Mouse (Mus musculus) CH12.LX (cell line): ENCODE data around the gene Rab23. TPM values are rescaled to one million over a fixed set of nuclear protein-coding genes. Genes with fewer than 3 reads are reported as not detected.

Experiments used
- DNase-seq: peaks from one replicate; pipeline ENCODE4 v3.0.0-alpha.2; 2013; ENCODE audit errors: extremely low read depth
- H3K27ac ChIP-seq: 2 replicates; pipeline ENCODE4 v1.5.1; 2012; ENCODE audit warnings: low read depth, mild to moderate bottlenecking, control low read depth, moderate library complexity; ENCODE audit not compliant: insufficient read depth
- H3K27me3 ChIP-seq: replicated peaks from 2 replicates; pipeline ENCODE3; 2012; ENCODE audit warnings: inconsistent platforms
- H3K36me3 ChIP-seq, 2 experiments: replicated peaks in 1 of 2; 2 replicates each; pipeline versions ENCODE3 to v1.6.1; 2012; ENCODE audit warnings: inconsistent platforms in 1 of 2, low read length in 1 of 2, mild to moderate bottlenecking in 1 of 2, mixed read lengths in 1 of 2, moderate library complexity in 1 of 2; ENCODE audit not compliant: control insufficient read depth in 1 of 2, insufficient read depth in 1 of 2
- H3K4me1 ChIP-seq, 2 experiments: 2 replicates each; pipeline ENCODE4 v1.6.1; 2012; ENCODE audit warnings: inconsistent platforms in 1 of 2, moderate library complexity in 1 of 2; ENCODE audit not compliant: insufficient read depth in 2 of 2, control insufficient read depth in 1 of 2
- H3K4me2 ChIP-seq: 2 replicates; pipeline ENCODE4 v1.6.1; 2012; ENCODE audit warnings: low read depth, mild to moderate bottlenecking, control low read depth; ENCODE audit not compliant: poor library complexity, insufficient read depth, severe bottlenecking
- H3K4me3 ChIP-seq, 3 experiments: fragments of 150-350 bp in 1 of 3; sonication (generic) in 1 of 3; replicated peaks in 1 of 3; 2 replicates each; pipeline versions ENCODE3 to v1.5.1; 2011 to 2012; ENCODE audit warnings: low read depth in 2 of 3, low read length in 2 of 3, mild to moderate bottlenecking in 2 of 3, moderate library complexity in 2 of 3, control low read depth in 1 of 3, improper control_type of control experiment in 1 of 3, inconsistent platforms in 1 of 3, mixed read lengths in 1 of 3; ENCODE audit not compliant: poor library complexity in 1 of 3
- H3K79me2 ChIP-seq: replicated peaks from 2 replicates; pipeline ENCODE4 v1.6.1; 2012; ENCODE audit warnings: mild to moderate bottlenecking, moderate library complexity; ENCODE audit not compliant: control insufficient read depth, poor library complexity, insufficient read depth, severe bottlenecking; ENCODE audit errors: extremely low read depth
- H3K9ac ChIP-seq: 2 replicates; pipeline ENCODE4 v1.6.1; 2012; ENCODE audit warnings: low read depth, mild to moderate bottlenecking, control low read depth, moderate library complexity; ENCODE audit not compliant: insufficient read depth
- H3K9me3 ChIP-seq: replicated peaks from 2 replicates; pipeline ENCODE3; 2012; ENCODE audit warnings: low read length, inconsistent platforms, mixed read lengths
- CHD2 ChIP-seq: IDR thresholded peaks from 2 replicates; pipeline ENCODE4 v1.6.1; 2011; ENCODE audit warnings: low read length, improper control_type of control experiment
- E2F4 ChIP-seq: IDR thresholded peaks from 2 replicates; pipeline ENCODE4 v1.6.1; 2011; ENCODE audit warnings: low read depth, low read length, improper control_type of control experiment; ENCODE audit not compliant: insufficient replicate concordance
- EP300 ChIP-seq: IDR thresholded peaks from 2 replicates; pipeline ENCODE4 v1.6.1; 2011; ENCODE audit warnings: low read length, improper control_type of control experiment
- GABPA ChIP-seq: IDR thresholded peaks from 2 replicates; pipeline ENCODE4 v1.6.1; 2012; ENCODE audit warnings: low read depth, low read length, improper control_type of control experiment, inconsistent platforms; ENCODE audit not compliant: insufficient replicate concordance
- HCFC1 ChIP-seq: IDR thresholded peaks from 2 replicates; pipeline ENCODE4 v1.6.1; 2012; ENCODE audit warnings: low read depth, mild to moderate bottlenecking, inconsistent platforms, low read length, improper control_type of control experiment
- IRF4 ChIP-seq: IDR thresholded peaks from 2 replicates; pipeline ENCODE4 v1.6.1; 2014; ENCODE audit warnings: low read depth, mild to moderate bottlenecking, inconsistent platforms, low read length, improper control_type of control experiment
- JUN ChIP-seq: IDR thresholded peaks from 2 replicates; pipeline ENCODE4 v1.6.1; 2011; ENCODE audit warnings: low read depth, mild to moderate bottlenecking, low read length, improper control_type of control experiment, moderate library complexity; ENCODE audit not compliant: insufficient read depth
- JUND ChIP-seq: conservative IDR thresholded peaks from 2 replicates; pipeline ENCODE4 v1.6.1; 2011; ENCODE audit warnings: low read depth, low read length, improper control_type of control experiment
- MAFK ChIP-seq: IDR thresholded peaks from 2 replicates; pipeline ENCODE4 v1.6.1; 2011; ENCODE audit warnings: low read length, improper control_type of control experiment; ENCODE audit not compliant: insufficient replicate concordance
- MXI1 ChIP-seq: IDR thresholded peaks from 2 replicates; pipeline ENCODE4 v1.6.1; 2011; ENCODE audit warnings: mild to moderate bottlenecking, low read depth, low read length, improper control_type of control experiment
- MYC ChIP-seq: IDR thresholded peaks from 2 replicates; pipeline ENCODE4 v1.6.1; 2011; ENCODE audit warnings: low read depth, mild to moderate bottlenecking, improper control_type of control experiment, low read length
- NRF1 ChIP-seq: IDR thresholded peaks from 2 replicates; pipeline ENCODE4 v1.6.1; 2014; ENCODE audit warnings: low read depth, mild to moderate bottlenecking, inconsistent platforms, low read length, improper control_type of control experiment, moderate library complexity
- POLR2A ChIP-seq: IDR thresholded peaks from 2 replicates; pipeline ENCODE4 v1.6.1; 2011; ENCODE audit warnings: low read depth, mild to moderate bottlenecking, improper control_type of control experiment, low read length
- ZKSCAN1 ChIP-seq: IDR thresholded peaks from 2 replicates; pipeline ENCODE4 v1.6.1; 2012; ENCODE audit warnings: low read depth, inconsistent platforms, low read length, improper control_type of control experiment, borderline replicate concordance
- ZMIZ1 ChIP-seq: IDR thresholded peaks from 2 replicates; pipeline ENCODE4 v1.6.1; 2012; ENCODE audit warnings: low read depth, mild to moderate bottlenecking, inconsistent platforms, low read length, improper control_type of control experiment
- ZNF384 ChIP-seq: IDR thresholded peaks from 2 replicates; pipeline ENCODE4 v1.6.1; 2012; ENCODE audit warnings: low read depth, low read length, improper control_type of control experiment, inconsistent platforms
- dilution Hi-C: fragments of 300-500 bp; cut with MboI; formaldehyde crosslinking; loops from 2 replicates; pipeline ENCODE4 v1.14.3; 2020; ENCODE audit warnings: low sequenced_read_pairs; ENCODE audit not compliant: extremely low pct_unique_long_range_greater_than_20kb, extremely low pct_ligation_motif_present
- in situ Hi-C: fragments of 300-500 bp; cut with MboI; formaldehyde crosslinking; loops from 3 replicates; pipeline ENCODE4 v1.14.3; 2019; ENCODE audit warnings: low sequenced_read_pairs, low pct_ligation_motif_present, low pct_unique_long_range_greater_than_20kb, mixed read lengths
- polyA plus RNA-seq: library from polyadenylated mRNA; unstranded; fragments of >175 nt; gene quantifications from 2 replicates; pipeline ENCODE4 v1.2.1, GENCODE M21; 2012; ENCODE audit warnings: low read depth; ENCODE audit not compliant: insufficient read length
- total RNA-seq, 2 experiments: library from RNA; depleted of rRNA; stranded (reverse); fragments of 300-350 nt in 1 of 2; fragments of >200 nt in 1 of 2; gene quantifications; 2 replicates each; pipeline ENCODE4 v1.2.3; 2012 to 2014

The Rab23 gene
- total and polyA plus RNA-seq, 3 experiments: 5.8 to 17.6 (median 6.7) TPM

GRCm38 (mm10) chr1:33788493-33788892 lies 68.8 kb downstream of the Rab23 start:
- TF ChIP-seq JUND: no peak
- TF ChIP-seq ZMIZ1: no peak
- TF ChIP-seq ZKSCAN1: no peak
- TF ChIP-seq ZNF384: no peak
- TF ChIP-seq GABPA: no peak
- TF ChIP-seq NRF1: no peak
- TF ChIP-seq MYC: no peak
- TF ChIP-seq HCFC1: no peak
- no peak for TF ChIP-seq CHD2
- no peak for TF ChIP-seq EP300
- TF ChIP-seq MXI1: no peak
- no peak for TF ChIP-seq JUN
- no peak for TF ChIP-seq E2F4
- no peak for TF ChIP-seq POLR2A
- no peak for TF ChIP-seq MAFK
- no peak for TF ChIP-seq IRF4
- TF ChIP-seq, all 38 proteins: peak for 0
- no peak overlapping the region for H3K9ac ChIP-seq
- dilution Hi-C loops: no loop called here
- DNase-seq: no peak
- H3K27me3 ChIP-seq: no peaks in the 10 kb centered on the region
- no peak overlapping the region for H3K27ac ChIP-seq
- no peak overlapping the region for H3K4me2 ChIP-seq
- H3K79me2 ChIP-seq: 0 out of 2 replicates have a peak, but pooled peaks cover under 1% of the 10 kb centered on the region
- H3K9me3 ChIP-seq: no peaks in the 10 kb centered on the region
- in situ Hi-C loops: no loop called here
- H3K36me3 ChIP-seq: peaks cover 6 to 37% of the 10 kb centered on the region in 2 experiments
- no peak overlapping the region for H3K4me3 ChIP-seq
- peaks cover 0 to 15% of the 10 kb centered on the region in 2 experiments; a peak in 2 of 4 replicates for H3K4me1 ChIP-seq

Other genes starting within 250 kb of the Rab23 start
- gene Prim2, start 50.1 kb upstream of the Rab23 start, total RNA-seq (2012; rRNA removed): 41.3 and 45.9 TPM in 2 replicates
- gene Prim2, start 50.1 kb upstream of the Rab23 start, total RNA-seq (2014; rRNA removed): 72.6 and 78.8 TPM in 2 replicates
- 50.7 and 51.7 TPM in 2 replicates for gene Prim2, start 50.1 kb upstream of the Rab23 start, polyA plus RNA-seq
- gene Bag2, start 37.9 kb downstream of the Rab23 start, total RNA-seq (2012; rRNA removed): 51.1 and 54.8 TPM in 2 replicates
- 73.5 and 81.7 TPM in 2 replicates for gene Bag2, start 37.9 kb downstream of the Rab23 start, total RNA-seq (2014; rRNA removed)
- 62.1 and 64.4 TPM in 2 replicates for gene Bag2, start 37.9 kb downstream of the Rab23 start, polyA plus RNA-seq
- gene Zfp451, start 94.7 kb downstream of the Rab23 start, total RNA-seq (2012; rRNA removed): 13.9 and 16.6 TPM in 2 replicates
- gene Zfp451, start 94.7 kb downstream of the Rab23 start, total RNA-seq (2014; rRNA removed): 21.2 and 23.0 TPM in 2 replicates
- gene Zfp451, start 94.7 kb downstream of the Rab23 start, polyA plus RNA-seq: 20.5 and 22.9 TPM in 2 replicates
- gene Bend6, start 187.9 kb downstream of the Rab23 start, total RNA-seq (2012; rRNA removed): 0.50 and 1.4 TPM in 2 replicates
- 3.2 and 4.0 TPM in 2 replicates for gene Bend6, start 187.9 kb downstream of the Rab23 start, total RNA-seq (2014; rRNA removed)
- gene Bend6, start 187.9 kb downstream of the Rab23 start, polyA plus RNA-seq: 2.5 and 3.4 TPM in 2 replicates
- 15.9 and 20.5 TPM in 2 replicates for gene Dst, start 188.3 kb downstream of the Rab23 start, total RNA-seq (2012; rRNA removed)
- 7.4 and 9.1 TPM in 2 replicates for gene Dst, start 188.3 kb downstream of the Rab23 start, total RNA-seq (2014; rRNA removed)
- gene Dst, start 188.3 kb downstream of the Rab23 start, polyA plus RNA-seq: 27.6 and 28.0 TPM in 2 replicates